Mouse (Mus musculus) forebrain, embryonic 10.5 days (tissue): ENCODE measurements around the gene Gapt. TPM values are rescaled to one million over a fixed set of nuclear protein-coding genes. Genes with fewer than 3 reads are reported as not detected.

Experiments
- DNase-seq: peaks from one replicate; pipeline ENCODE4 v3.0.0-alpha.2; 2017; ENCODE audit warnings: low spot score; ENCODE audit errors: extremely low spot score
- H3K27ac ChIP-seq: fragments of 300-500 bp; sonication (generic); 2 replicates; pipeline ENCODE4 v1.5.1; 2016; ENCODE audit warnings: mild to moderate bottlenecking
- H3K27me3 ChIP-seq: fragments of 300-500 bp; sonication (generic); 2 replicates; pipeline ENCODE4 v1.6.1; 2016; ENCODE audit warnings: mild to moderate bottlenecking; ENCODE audit not compliant: poor library complexity, severe bottlenecking
- H3K36me3 ChIP-seq: fragments of 300-500 bp; sonication (generic); replicated peaks from 2 replicates; pipeline ENCODE4 v1.6.1; 2016; ENCODE audit warnings: mild to moderate bottlenecking, moderate library complexity
- H3K4me1 ChIP-seq: fragments of 300-500 bp; sonication (generic); 2 replicates; pipeline ENCODE4 v1.6.1; 2016
- H3K4me3 ChIP-seq: fragments of 300-500 bp; sonication (generic); 2 replicates; pipeline ENCODE4 v1.5.1; 2016; ENCODE audit warnings: mild to moderate bottlenecking, moderate library complexity
- H3K9me3 ChIP-seq: fragments of 300-500 bp; sonication (generic); 2 replicates; pipeline ENCODE4 v1.6.1; 2016; ENCODE audit warnings: mild to moderate bottlenecking, moderate library complexity
- WGBS: fragments of 180-500 bp; shearing (Covaris S2); methylation state at CpG from one replicate; pipeline ENCODE4 v1.1.7; 2016; 5-methylcytosine and 5-hydroxymethylcytosine counted together
- polyA plus RNA-seq: library from polyadenylated mRNA; unstranded; fragments of >200 nt; fragmentation: Nextera tagmentation; extraction: Ambion mirVana; gene quantifications from 2 replicates; pipeline ENCODE4 v1.2.1, GENCODE M21; 2016

The Gapt gene
- polyA plus RNA-seq, 1 experiment from 2014 or later, result 0.14 TPM

DNA sequence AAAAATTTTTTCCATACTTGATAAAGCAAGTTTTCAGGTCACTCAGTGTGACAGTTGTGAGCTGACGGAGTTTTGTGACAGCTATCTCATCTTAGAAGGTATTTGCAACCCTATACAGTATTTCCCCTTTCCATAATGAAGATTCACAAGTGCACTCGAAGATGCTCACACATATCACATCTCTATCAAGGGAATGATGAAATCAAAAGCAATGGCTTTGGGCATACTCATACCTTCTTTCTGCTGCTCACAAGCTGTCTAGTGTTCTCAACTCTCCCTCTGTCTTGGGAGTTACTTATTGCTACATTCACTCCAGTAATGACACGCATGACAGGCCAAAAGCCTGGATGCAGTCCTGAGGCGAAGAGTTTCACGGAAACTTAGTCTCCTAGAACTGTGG, 49.8 kb downstream of the Gapt start:
- no peak overlapping the region for H3K27ac ChIP-seq
- WGBS, result 89% methylated on average over 5 of the region's 5 CpGs
- no peaks in the 10 kb centered on the region for H3K4me1 ChIP-seq
- H3K36me3 ChIP-seq, result no peaks in the 10 kb centered on the region
- no peak for DNase-seq
- H3K4me3 ChIP-seq, result no peak overlapping the region
- no peaks in the 10 kb centered on the region for H3K27me3 ChIP-seq
- H3K9me3 ChIP-seq, result no peaks in the 10 kb centered on the region

Other genes with a start within 250 kb of the Gapt start
- gene Rab3c, start 76.2 kb downstream of the Gapt start, polyA plus RNA-seq, result 2.8 and 3.9 TPM in 2 replicates
- gene Plk2, start 37.8 kb upstream of the Gapt start, polyA plus RNA-seq, result 44.6 and 45.7 TPM in 2 replicates